Mouse (Mus musculus) olfactory bulb, adult 2 months (tissue): ENCODE measurements around the gene Gm7029.

Experiments
- CTCF ChIP-seq: fragments of 200-500 bp; IDR thresholded peaks from 2 replicates; pipeline ENCODE4 v1.5.1; 2012; ENCODE audit warnings: low read depth, mild to moderate bottlenecking, low read length, moderate library complexity; ENCODE audit not compliant: insufficient read depth
- POLR2A ChIP-seq: fragments of 200-500 bp; IDR thresholded peaks from 2 replicates; pipeline ENCODE4 v1.6.1; 2012; ENCODE audit warnings: mild to moderate bottlenecking, low read depth, low read length, moderate library complexity; ENCODE audit not compliant: insufficient read depth

- TF ChIP-seq POLR2A (no peak), CTCF (no peak)
Measured at GRCm38 (mm10) chr17:33916294-33916693, 42.7 kb downstream of the Gm7029 start.
